Mouse (Mus musculus): ENCODE data around the gene Fam120b. TPM values are rescaled to one million over a fixed set of nuclear protein-coding genes. Genes with fewer than 3 reads are reported as not detected.

Gene Fam120b
- polyA plus RNA-seq, 1 experiment from 2014 or later: 44.5 TPM

DNA sequence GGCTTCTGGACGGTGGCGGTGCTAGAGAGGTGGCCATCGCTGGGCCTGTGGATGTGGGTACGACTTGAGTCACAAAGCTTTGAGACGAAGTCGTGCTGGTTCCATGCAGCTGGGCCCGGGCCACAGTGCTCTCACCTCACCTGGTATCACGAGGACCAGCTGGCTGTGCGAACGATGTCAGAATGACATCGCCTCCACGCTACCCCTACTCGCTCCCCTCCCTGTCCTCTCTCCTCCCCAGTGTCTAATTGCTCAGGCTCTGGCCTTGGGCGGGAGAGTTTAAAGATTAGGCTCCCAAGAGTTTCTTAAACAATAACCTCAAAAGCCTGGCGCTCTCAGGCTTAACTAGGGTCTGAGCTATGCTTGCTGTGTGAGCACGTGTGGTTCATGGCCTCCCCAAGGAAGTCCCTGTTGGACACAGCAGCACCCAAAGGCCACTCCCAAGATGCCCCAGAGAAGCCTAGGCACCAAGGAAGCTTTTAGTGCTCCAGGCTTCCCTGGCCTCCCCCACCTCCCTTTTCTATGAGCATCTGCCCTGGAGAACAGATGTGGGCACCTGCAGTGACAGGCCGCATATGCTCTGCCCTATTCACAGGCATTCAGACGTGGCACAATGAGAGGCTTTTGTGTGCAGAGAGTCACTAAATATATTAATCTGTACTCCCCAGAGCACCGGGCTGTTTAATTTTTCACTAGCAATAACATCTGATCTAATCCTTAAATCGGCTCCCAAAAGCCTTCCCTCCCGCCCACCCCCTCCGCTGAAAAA lies 14.7 kb upstream of the Fam120b start:
- Histone ChIP-seq H3K9ac (peak overlapping the region; percentile 53), H3K4me3 (peak overlapping the region; percentile 39), H3K27me3 (replicated peaks) (peaks cover 10% of the 10 kb centered on the region; the same call in 1 of the 2 replicates), H3K27ac (peak overlapping the region; percentile 67), H3K4me2 (replicated peaks) (peak overlapping the region; percentile 88), H3K36me3 (no peaks in the 10 kb centered on the region), H3K4me1 (peaks cover 53% of the 10 kb centered on the region), H3K9me3 (no peaks in the 10 kb centered on the region)
- WGBS: 3% methylated on average over 22 of the region's 22 CpGs
- ATAC-seq (ENCODE audit: low FRiP score, low read depth): peak; percentile 15

DNA sequence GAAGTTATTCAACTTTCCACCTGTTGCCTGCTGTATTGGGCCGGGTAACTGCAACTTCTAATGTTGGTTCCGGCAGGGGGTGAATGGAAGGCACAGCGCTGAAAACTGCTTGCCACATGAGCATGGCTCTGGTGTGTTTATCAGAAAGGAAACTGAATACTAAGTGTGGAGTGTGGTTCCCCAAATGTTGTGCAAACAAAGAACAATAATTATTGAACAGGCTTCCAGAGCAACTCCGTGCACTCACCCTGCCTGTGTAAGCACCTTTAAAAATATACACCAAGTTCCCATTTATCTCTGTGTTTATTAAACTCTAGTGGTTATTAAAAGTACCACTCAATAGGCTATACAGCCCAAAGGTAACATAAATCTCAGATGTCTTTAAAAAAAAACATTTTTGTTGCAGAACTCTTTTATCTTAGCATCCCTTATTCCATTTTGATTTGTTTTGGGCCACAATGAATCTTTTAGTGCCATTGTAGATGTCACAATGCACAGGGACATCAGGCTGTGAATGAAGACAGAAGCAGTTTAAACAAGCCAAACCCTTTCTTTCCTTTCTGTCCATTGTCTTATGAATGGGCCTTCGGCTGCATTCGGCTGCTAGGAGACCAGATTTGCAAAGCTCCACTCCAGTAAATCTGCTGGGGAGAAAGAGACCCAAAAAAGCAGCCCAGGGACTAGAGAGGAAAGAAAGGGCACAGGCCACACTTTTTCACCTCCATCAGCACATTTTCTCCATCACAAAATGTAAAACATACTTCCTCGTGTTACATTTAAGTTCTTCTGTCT lies 13.9 kb upstream of the Fam120b start:
- Histone ChIP-seq H3K27ac (no peak overlapping the region), H3K4me2 (replicated peaks) (peak overlapping the region; percentile 88), H3K4me1 (peaks cover 53% of the 10 kb centered on the region), H3K36me3 (no peaks in the 10 kb centered on the region), H3K4me3 (no peak overlapping the region), H3K9ac (no peak overlapping the region), H3K9me3 (no peaks in the 10 kb centered on the region), H3K27me3 (replicated peaks) (peaks cover 10% of the 10 kb centered on the region; the same call in 1 of the 2 replicates)
- no peak for ATAC-seq (ENCODE audit: low FRiP score, low read depth)
- 8% methylated on average over 7 of the region's 7 CpGs for WGBS

DNA sequence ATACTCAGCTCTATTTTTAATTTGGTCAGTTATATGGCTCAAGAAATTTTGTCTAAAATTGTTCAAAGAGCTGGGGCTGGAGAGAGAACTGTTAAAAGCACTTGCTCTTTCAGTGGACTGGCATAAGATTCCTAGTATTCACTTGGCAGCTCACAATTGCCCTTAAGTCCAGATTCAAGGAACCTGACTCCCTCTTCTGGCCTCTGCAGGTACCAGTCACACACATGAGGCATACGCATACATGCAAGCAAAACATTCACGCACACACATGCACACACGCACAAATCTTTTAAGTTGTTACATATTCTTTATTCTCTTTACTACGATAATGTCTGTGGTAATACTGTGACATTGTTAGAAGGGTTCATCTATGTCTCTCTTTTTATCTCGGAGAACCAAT lies 12.6 kb upstream of the Fam120b start:
- no peak for ATAC-seq (ENCODE audit: low FRiP score, low read depth)
- no peak overlapping the region for H3K27ac ChIP-seq
- H3K9me3 ChIP-seq: no peaks in the 10 kb centered on the region
- WGBS: 94% methylated on average over 5 of the region's 5 CpGs
- H3K36me3 ChIP-seq: no peaks in the 10 kb centered on the region
- H3K9ac ChIP-seq: no peak overlapping the region
- peaks cover 41% of the 10 kb centered on the region for H3K4me1 ChIP-seq
- no peak overlapping the region for H3K4me2 ChIP-seq (replicated peaks)
- H3K4me3 ChIP-seq: no peak overlapping the region
- peaks cover 10% of the 10 kb centered on the region; the same call in 1 of the 2 replicates for H3K27me3 ChIP-seq (replicated peaks)

DNA sequence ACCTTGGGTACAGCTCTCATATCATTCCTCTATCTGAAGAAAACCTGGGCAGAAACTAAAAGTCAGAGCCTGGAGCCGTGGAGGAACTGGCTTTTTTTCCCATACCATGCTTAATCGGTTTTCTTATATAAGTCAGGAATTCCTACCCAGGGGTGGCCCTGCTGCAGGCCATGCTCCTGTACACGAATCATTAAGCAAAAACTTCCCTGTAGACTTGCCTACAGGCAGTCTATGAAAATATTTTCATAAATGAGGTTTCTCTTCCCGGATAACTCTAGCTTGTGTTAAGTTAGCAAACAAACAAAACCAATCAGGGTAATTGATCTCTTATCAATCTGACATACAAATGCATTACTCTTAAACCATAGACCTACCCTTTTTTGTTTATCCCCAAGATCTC lies 7.1 kb upstream of the Fam120b start:
- Histone ChIP-seq H3K9ac (no peak overlapping the region), H3K27ac (no peak overlapping the region), H3K9me3 (no peaks in the 10 kb centered on the region), H3K36me3 (no peaks in the 10 kb centered on the region), H3K4me2 (replicated peaks) (no peak overlapping the region), H3K27me3 (replicated peaks) (no peaks in the 10 kb centered on the region), H3K4me1 (no peaks in the 10 kb centered on the region), H3K4me3 (no peak overlapping the region)
- WGBS: 78% methylated on average over 4 of the region's 4 CpGs
- no peak for ATAC-seq (ENCODE audit: low FRiP score, low read depth)

DNA sequence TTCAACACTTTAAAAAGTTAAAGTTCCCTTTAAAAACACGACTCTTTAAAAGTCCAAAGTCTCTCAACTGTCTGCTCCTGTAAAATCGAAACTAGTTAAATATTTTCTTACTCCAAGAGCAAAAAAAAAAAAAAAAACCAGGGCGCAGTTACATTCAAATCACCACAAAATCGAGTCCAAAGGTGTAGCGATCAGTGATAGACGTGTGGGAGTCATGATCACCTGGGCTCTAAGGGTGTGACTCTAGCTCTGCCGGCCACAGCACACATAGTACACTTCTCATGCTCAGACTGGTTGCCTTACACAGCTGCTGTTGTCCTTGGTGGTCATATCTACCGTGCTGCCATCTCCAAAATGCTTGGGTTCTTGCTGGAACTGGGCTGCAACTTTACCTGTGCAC lies 6.6 kb upstream of the Fam120b start:
- Histone ChIP-seq H3K36me3 (no peaks in the 10 kb centered on the region), H3K9ac (no peak overlapping the region), H3K27me3 (replicated peaks) (no peaks in the 10 kb centered on the region), H3K4me3 (no peak overlapping the region), H3K4me2 (replicated peaks) (no peak overlapping the region), H3K9me3 (no peaks in the 10 kb centered on the region), H3K27ac (no peak overlapping the region), H3K4me1 (no peaks in the 10 kb centered on the region)
- 84% methylated on average over 8 of the region's 8 CpGs for WGBS
- no peak for ATAC-seq (ENCODE audit: low FRiP score, low read depth)

DNA sequence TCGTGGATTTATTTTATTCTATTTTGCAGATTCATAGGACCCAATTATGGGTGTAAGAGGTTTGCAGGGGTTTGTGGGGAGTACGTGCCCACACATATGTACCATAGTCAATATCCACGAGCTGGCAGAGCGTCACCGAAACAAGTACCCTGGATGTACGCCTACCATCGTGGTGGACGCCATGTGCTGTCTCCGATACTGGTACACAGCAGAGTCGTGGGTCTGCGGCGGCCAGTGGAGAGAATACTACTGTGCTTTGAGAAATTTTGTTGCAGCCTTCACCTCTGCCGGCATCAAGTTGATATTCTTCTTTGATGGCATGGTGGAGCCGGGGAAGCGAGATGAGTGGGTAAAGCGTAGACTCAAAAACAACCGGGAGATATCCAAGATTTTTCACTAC lies 5.7 kb downstream of the Fam120b start:
- 96% methylated on average over 17 of the region's 17 CpGs for WGBS
- H3K4me3 ChIP-seq: no peak overlapping the region
- no peak for ATAC-seq (ENCODE audit: low FRiP score, low read depth)
- peaks cover 45% of the 10 kb centered on the region for H3K36me3 ChIP-seq
- H3K4me2 ChIP-seq (replicated peaks): no peak overlapping the region
- H3K27me3 ChIP-seq (replicated peaks): no peaks in the 10 kb centered on the region
- no peak overlapping the region for H3K9ac ChIP-seq
- no peaks in the 10 kb centered on the region for H3K9me3 ChIP-seq
- H3K27ac ChIP-seq: no peak overlapping the region
- H3K4me1 ChIP-seq: peaks cover 7% of the 10 kb centered on the region

DNA sequence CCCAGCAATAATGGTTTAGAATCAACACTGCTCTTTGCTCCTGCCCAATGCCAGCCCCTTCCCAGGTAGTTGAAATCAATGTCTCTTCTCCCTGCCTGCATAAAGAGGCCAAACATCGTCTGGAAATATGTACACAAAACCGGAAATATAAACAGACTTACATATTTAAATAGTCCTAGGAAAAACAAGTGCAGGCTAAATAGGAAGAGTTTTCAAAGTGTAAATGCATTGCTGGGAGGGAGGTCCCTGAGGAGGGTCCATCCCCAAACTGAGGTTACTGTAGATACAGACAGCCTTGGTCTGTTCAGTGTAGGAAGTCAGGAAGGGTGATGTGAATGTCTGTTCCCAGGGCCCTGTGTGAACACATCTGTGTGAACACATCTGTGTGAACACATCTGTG lies 10.6 kb downstream of the Fam120b start:
- Histone ChIP-seq H3K4me1 (no peaks in the 10 kb centered on the region), H3K4me3 (no peak overlapping the region), H3K4me2 (replicated peaks) (no peak overlapping the region), H3K9me3 (no peaks in the 10 kb centered on the region), H3K9ac (no peak overlapping the region), H3K27me3 (replicated peaks) (no peaks in the 10 kb centered on the region), H3K27ac (no peak overlapping the region), H3K36me3 (peaks cover 89% of the 10 kb centered on the region)
- ATAC-seq (ENCODE audit: low FRiP score, low read depth): no peak
- 90% methylated on average over 2 of the region's 2 CpGs for WGBS

DNA sequence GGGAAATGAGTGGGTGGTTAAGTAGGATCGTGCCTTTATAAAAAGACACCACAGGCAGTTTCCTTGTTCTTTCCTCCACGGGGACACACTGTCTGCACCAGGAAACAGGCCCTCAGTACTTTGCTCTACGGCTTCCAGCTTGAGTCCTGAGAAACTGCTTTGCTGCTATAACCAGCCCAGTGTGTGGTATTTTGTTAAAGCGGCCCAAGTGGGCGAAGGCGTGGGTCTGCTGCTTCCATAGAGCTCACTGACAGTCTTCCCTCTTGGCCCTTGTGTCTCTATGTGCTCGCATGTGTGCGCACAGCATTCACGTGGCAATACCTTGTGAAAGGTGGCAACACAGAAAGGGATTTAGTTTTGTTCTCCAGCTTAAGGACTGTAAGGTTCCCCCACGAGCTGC lies 13.3 kb downstream of the Fam120b start:
- H3K27me3 ChIP-seq (replicated peaks): no peaks in the 10 kb centered on the region
- ATAC-seq (ENCODE audit: low FRiP score, low read depth): no peak
- H3K9me3 ChIP-seq: no peaks in the 10 kb centered on the region
- H3K4me2 ChIP-seq (replicated peaks): no peak overlapping the region
- H3K4me1 ChIP-seq: no peaks in the 10 kb centered on the region
- no peak overlapping the region for H3K27ac ChIP-seq
- peaks cover 86% of the 10 kb centered on the region for H3K36me3 ChIP-seq
- no peak overlapping the region for H3K9ac ChIP-seq
- H3K4me3 ChIP-seq: no peak overlapping the region
- 88% methylated on average over 10 of the region's 10 CpGs for WGBS

DNA sequence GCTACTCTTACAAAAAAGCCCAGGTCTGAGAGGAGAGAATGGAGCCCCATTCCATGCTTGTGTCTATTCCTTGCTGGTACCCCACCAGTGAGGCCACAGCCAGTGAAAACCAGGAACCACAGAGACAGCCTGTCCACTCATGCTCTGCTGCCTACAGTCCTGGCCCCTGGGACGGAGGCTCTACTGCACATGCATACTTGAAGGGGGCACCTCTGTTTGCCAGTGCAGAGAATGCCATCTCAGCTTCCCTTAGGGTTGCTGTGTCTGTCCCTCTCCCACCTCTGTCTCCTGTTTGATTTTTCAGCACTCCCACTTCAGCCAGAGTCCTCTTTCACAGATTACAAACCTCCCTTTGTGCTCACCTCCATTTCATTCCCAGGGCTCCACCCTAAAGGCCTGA lies 14.9 kb downstream of the Fam120b start:
- Histone ChIP-seq H3K27me3 (replicated peaks) (no peaks in the 10 kb centered on the region), H3K4me2 (replicated peaks) (no peak overlapping the region), H3K27ac (no peak overlapping the region), H3K4me1 (no peaks in the 10 kb centered on the region), H3K36me3 (peaks cover 87% of the 10 kb centered on the region), H3K9me3 (no peaks in the 10 kb centered on the region), H3K4me3 (no peak overlapping the region), H3K9ac (no peak overlapping the region)
- 89% methylated on average over 1 of the region's 1 CpGs for WGBS
- ATAC-seq (ENCODE audit: low FRiP score, low read depth): no peak

DNA sequence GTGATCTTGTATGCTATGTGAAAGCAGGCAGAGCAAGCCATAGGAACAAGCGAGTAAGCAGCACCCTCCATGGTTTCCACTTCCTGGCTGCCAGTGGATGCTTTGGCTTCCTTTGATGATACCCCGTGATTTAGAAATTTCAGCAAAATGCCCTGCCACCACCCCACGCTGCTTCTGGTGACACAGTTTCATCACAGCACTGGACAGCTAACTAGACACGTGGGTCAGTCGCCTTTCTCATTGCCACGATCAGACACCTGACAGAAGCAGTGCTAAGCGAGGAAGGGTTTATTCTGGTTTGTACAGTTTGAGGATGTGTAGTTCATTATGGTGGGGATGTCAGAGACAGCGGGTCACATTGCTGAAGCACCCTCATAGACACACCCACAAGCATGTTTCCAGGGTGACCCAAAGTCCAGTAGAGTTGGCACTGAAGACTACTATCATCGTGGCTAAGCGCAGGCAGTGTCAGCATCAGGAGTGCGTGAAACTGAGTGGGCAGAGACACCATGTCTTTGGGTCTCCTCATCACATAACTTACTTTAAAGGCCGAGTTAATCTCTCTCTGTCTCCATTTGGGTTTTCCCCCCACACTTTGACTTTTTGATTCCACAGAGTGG lies 20.7 kb downstream of the Fam120b start:
- no peak overlapping the region for H3K27ac ChIP-seq
- H3K9me3 ChIP-seq: no peaks in the 10 kb centered on the region
- H3K4me1 ChIP-seq: no peaks in the 10 kb centered on the region
- no peak overlapping the region for H3K4me3 ChIP-seq
- H3K36me3 ChIP-seq: peaks cover 89% of the 10 kb centered on the region
- H3K4me2 ChIP-seq (replicated peaks): no peak overlapping the region
- no peaks in the 10 kb centered on the region for H3K27me3 ChIP-seq (replicated peaks)
- WGBS: 93% methylated on average over 12 of the region's 12 CpGs
- ATAC-seq (ENCODE audit: low FRiP score, low read depth): no peak
- H3K9ac ChIP-seq: no peak overlapping the region

DNA sequence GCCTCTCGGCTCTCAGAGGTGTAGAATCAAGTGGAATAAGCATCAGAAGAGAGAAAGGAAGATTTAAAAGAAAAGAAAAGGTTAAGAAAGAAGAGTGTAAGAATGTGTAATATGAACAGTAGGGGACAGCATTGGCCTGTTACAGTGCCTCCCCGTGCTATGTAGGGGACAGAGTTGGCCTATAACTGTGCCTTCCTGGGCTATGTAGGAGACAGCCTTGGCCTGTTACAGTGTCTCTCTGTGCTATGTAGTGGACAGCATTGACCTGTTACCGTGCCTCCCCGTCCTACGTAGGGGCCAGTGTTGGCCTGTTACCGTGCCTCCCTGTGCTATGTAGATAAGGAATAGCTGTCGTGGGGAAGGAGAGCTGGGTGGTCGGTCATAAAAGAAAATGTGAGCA lies 23.5 kb downstream of the Fam120b start:
- Histone ChIP-seq H3K4me3 (no peak overlapping the region), H3K9ac (no peak overlapping the region), H3K4me2 (replicated peaks) (no peak overlapping the region), H3K27me3 (replicated peaks) (no peaks in the 10 kb centered on the region), H3K27ac (no peak overlapping the region), H3K36me3 (peaks cover 91% of the 10 kb centered on the region), H3K4me1 (no peaks in the 10 kb centered on the region), H3K9me3 (no peaks in the 10 kb centered on the region)
- WGBS: 90% methylated on average over 8 of the region's 8 CpGs
- no peak for ATAC-seq (ENCODE audit: low FRiP score, low read depth)

DNA sequence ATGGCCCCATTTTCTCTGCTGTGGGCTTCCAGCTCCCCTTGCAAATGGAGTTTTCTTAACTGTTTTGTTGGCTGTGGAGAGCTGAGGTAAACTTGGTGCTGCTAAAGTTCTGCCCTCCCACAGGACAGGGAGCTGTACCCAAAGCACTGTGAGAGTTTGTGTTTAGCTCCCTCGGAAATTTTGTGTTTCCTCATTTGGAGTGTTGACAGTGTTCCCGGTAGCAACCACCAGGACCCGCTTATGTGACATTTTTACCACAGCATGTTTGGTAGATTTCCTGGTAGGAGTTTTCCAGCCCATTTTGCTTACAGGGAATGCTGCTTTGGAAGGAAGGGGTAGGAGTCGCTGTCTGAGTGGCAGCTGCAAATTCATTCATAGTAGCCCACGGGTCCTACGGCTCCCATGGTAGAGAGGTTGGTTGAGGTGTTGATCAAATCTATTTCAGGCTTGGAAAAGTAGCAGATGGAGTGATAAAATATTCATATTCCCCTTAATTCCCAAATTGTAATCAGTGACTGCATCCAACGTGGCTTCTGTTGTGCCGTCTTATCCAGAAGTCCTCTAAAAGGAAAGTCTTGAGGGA lies 24.1 kb downstream of the Fam120b start:
- H3K27me3 ChIP-seq (replicated peaks): no peaks in the 10 kb centered on the region
- WGBS: 90% methylated on average over 8 of the region's 8 CpGs
- no peaks in the 10 kb centered on the region for H3K9me3 ChIP-seq
- no peaks in the 10 kb centered on the region for H3K4me1 ChIP-seq
- H3K36me3 ChIP-seq: peaks cover 91% of the 10 kb centered on the region
- no peak overlapping the region for H3K4me2 ChIP-seq (replicated peaks)
- no peak for ATAC-seq (ENCODE audit: low FRiP score, low read depth)
- no peak overlapping the region for H3K9ac ChIP-seq
- no peak overlapping the region for H3K27ac ChIP-seq
- no peak overlapping the region for H3K4me3 ChIP-seq

All from neural tube, embryonic 12.5 days (tissue).